Mouse (Mus musculus) thymus, adult 2 months (tissue): ENCODE results near the gene Ubr1. TPM values are rescaled to one million over a fixed set of nuclear protein-coding genes. Genes with fewer than 3 reads are reported as not detected.

Experiments
- DNase-seq: peaks from one replicate; pipeline ENCODE4 v3.0.0; 2021
- H3K27ac ChIP-seq: fragments of 200-500 bp; 2 replicates; pipeline ENCODE4 v1.5.1; 2012; ENCODE audit warnings: low read length, control low read depth; ENCODE audit not compliant: control insufficient read depth, insufficient read depth
- H3K27me3 ChIP-seq: fragments of 200-500 bp; 2 replicates; pipeline ENCODE4 v1.6.1; 2012; ENCODE audit warnings: mild to moderate bottlenecking, low read length, moderate library complexity, mixed read lengths; ENCODE audit not compliant: control insufficient read depth, insufficient read depth
- H3K36me3 ChIP-seq: fragments of 200-500 bp; 2 replicates; pipeline ENCODE4 v1.6.1; 2012; ENCODE audit warnings: mild to moderate bottlenecking, low read length, moderate library complexity; ENCODE audit not compliant: control insufficient read depth, insufficient read depth
- H3K4me1 ChIP-seq: fragments of 200-500 bp; replicated peaks from 2 replicates; pipeline ENCODE4 v1.6.1; 2012; ENCODE audit warnings: low read length; ENCODE audit not compliant: control insufficient read depth, insufficient read depth
- H3K4me3 ChIP-seq: fragments of 200-500 bp; 2 replicates; pipeline ENCODE4 v1.5.1; 2012; ENCODE audit warnings: mild to moderate bottlenecking, low read length, control low read depth, moderate library complexity; ENCODE audit not compliant: control insufficient read depth, insufficient read depth
- CTCF ChIP-seq: fragments of 200-500 bp; IDR thresholded peaks from 2 replicates; pipeline ENCODE4 v1.5.1; 2012; ENCODE audit warnings: mild to moderate bottlenecking, control low read depth, low read length, moderate library complexity, borderline replicate concordance; ENCODE audit not compliant: control insufficient read depth, poor library complexity, insufficient read depth; ENCODE audit errors: extremely low read depth
- POLR2A ChIP-seq: fragments of 200-500 bp; IDR thresholded peaks from 2 replicates; pipeline ENCODE4 v1.6.1; 2012; ENCODE audit warnings: mild to moderate bottlenecking, low read length, control low read depth, moderate library complexity; ENCODE audit not compliant: control insufficient read depth, poor library complexity, insufficient read depth; ENCODE audit errors: extremely low read depth
- WGBS: fragments of 180-500 bp; shearing (Covaris S2); methylation state at CpG from one replicate; pipeline ENCODE4 v1.1.7; 2018; 5-methylcytosine and 5-hydroxymethylcytosine counted together
- polyA plus RNA-seq: library from polyadenylated mRNA; depleted of rRNA; stranded (reverse); fragments of >200 nt; gene quantifications from 2 replicates; pipeline ENCODE4 v1.2.3, GENCODE M21; 2012

The Ubr1 gene
- polyA plus RNA-seq, 1 experiment: 60.3 TPM

DNA sequence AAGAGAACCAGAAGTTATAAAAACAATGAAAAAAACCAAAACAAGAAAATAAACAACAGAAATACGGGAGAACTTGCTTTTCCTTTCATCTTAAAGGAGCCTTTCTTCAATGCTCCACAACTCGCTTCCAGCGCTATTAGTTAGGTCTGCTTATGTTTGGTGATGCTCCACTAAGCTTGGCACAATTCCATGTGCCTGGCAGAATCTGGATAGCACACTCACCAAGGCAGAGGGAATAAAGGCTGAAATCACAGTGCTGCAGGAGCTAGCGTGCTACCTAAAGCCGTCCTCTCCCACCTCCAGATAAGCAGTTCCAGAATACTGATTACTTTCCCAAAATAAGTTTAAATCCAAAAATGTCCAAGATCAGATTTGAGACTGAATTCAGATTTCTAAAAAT is 19.3 kb downstream of the Ubr1 start:
- no peak overlapping the region for H3K27ac ChIP-seq
- no peak for DNase-seq
- H3K27me3 ChIP-seq: no peaks in the 10 kb centered on the region
- TF ChIP-seq CTCF (no peak), POLR2A (no peak)
- WGBS: 97% methylated on average over 5 of the region's 5 CpGs
- peaks cover 58% of the 10 kb centered on the region for H3K36me3 ChIP-seq
- H3K4me3 ChIP-seq: no peak overlapping the region
- no peaks in the 10 kb centered on the region for H3K4me1 ChIP-seq

DNA sequence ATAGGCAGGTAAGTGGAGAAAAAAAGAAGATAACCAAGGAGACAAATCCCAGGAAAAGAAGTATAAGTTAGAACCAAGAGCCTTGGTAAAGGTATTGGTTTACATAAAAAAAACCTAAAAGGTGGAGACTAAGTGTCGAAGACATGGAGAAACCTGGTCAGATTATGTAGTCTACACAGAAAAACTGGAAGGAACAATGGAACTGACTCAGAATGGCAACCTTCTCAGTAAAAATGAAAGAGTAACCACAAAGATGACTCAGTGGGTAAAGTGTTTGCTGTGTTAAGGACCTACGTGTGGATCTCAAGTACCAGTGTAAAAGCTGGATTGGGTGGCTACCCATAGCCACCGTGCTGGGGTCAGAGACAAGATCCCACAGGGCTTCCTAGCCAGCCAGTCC is 37.5 kb downstream of the Ubr1 start:
- TF ChIP-seq CTCF: no peak
- no peak for TF ChIP-seq POLR2A
- Histone ChIP-seq H3K27me3 (no peaks in the 10 kb centered on the region), H3K36me3 (peaks cover 58% of the 10 kb centered on the region), H3K27ac (no peak overlapping the region), H3K4me3 (no peak overlapping the region), H3K4me1 (no peaks in the 10 kb centered on the region)
- WGBS: 97% methylated on average over 3 of the region's 3 CpGs
- DNase-seq: no peak

DNA sequence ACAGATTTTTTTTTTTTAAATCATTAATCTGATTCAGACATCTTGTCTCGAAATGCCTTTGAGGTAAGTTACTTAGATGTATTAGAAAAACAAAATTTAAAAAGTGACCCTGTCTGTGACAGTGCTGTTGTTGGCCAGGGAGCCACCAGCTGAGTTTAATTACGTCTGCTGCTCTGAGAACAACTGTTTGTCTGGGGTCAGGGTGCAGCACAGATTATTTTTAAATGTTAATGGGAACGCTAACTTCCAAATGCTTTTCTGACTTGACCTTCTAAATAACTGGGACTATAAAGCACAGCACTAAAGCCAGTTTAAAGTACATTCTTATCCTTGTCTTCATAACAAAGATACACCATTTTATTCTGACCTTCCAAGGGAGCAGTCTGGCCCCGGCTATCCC is 61.0 kb downstream of the Ubr1 start:
- TF ChIP-seq CTCF (no peak), POLR2A (no peak)
- no peak overlapping the region for H3K27ac ChIP-seq
- H3K36me3 ChIP-seq: peaks cover 46% of the 10 kb centered on the region
- H3K27me3 ChIP-seq: no peaks in the 10 kb centered on the region
- DNase-seq: no peak
- H3K4me1 ChIP-seq: no peaks in the 10 kb centered on the region
- WGBS: 97% methylated on average over 4 of the region's 4 CpGs
- no peak overlapping the region for H3K4me3 ChIP-seq

DNA sequence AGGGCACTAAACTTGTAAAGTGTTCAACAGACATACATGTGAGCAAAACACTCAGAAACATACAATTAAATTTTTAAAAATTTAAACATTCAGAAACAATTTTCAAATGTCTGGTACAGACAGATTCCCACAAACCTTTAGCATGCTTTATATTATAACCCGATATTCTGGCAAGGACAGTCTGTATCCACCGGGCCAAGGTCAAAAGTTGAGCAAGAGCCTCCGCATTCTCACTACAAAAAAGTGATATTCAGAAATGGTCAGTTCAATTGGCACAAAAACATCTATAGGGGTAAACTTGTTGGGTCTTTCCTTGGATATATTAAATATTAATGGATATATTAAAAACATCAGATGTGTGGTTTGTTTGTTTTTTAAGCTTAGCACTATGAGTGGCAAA is 74.2 kb downstream of the Ubr1 start:
- Histone ChIP-seq H3K4me3 (no peak overlapping the region), H3K4me1 (no peaks in the 10 kb centered on the region), H3K27ac (no peak overlapping the region), H3K36me3 (peaks cover 68% of the 10 kb centered on the region), H3K27me3 (no peaks in the 10 kb centered on the region)
- DNase-seq: no peak
- 98% methylated on average over 3 of the region's 3 CpGs for WGBS
- TF ChIP-seq CTCF: no peak
- no peak for TF ChIP-seq POLR2A

DNA sequence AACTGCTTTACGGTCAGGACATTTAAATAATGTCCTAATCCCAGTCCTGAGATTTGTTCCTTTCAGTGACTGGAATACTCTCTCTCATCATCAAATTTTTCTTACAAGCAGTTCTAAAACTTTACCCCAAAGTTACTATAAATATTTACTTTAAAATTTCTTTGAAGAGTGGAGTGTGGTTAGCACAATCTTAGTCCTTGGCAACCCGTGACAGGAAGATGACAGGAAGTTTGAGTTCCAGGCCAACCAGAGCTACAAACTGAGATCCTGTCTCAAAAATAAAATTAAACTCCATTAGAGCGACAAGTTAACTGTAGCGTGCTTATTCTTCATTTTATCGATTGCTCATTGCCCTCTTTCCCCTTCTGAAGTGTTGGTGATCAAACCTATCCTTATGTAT is 82.9 kb downstream of the Ubr1 start:
- no peak overlapping the region for H3K27ac ChIP-seq
- no peak overlapping the region for H3K4me3 ChIP-seq
- TF ChIP-seq CTCF: no peak
- TF ChIP-seq POLR2A: no peak
- no peaks in the 10 kb centered on the region for H3K27me3 ChIP-seq
- no peak for DNase-seq
- peaks cover 27% of the 10 kb centered on the region for H3K36me3 ChIP-seq
- 43% methylated on average over 5 of the region's 5 CpGs for WGBS
- H3K4me1 ChIP-seq: no peaks in the 10 kb centered on the region

DNA sequence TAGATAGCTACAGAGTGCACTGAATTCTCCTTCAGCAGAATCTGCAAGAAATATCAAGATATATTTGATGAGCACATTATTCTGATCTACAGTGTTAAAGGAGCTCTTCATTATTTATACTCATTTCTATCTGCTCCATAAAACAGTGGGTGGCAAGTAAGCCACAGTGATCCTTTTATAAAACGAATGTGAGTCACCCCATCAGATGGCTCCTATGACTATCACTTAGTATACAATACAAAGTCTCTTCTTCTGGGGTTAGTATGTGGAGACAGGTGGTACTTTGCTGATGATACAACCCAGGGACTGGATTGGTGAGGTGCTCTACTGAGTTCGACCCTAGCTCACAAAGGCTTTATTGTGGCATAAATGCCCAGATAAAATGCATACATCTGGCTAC is 97.3 kb downstream of the Ubr1 start:
- TF ChIP-seq CTCF (no peak), POLR2A (no peak)
- Histone ChIP-seq H3K4me1 (no peaks in the 10 kb centered on the region), H3K27me3 (no peaks in the 10 kb centered on the region), H3K4me3 (no peak overlapping the region), H3K36me3 (peaks cover 52% of the 10 kb centered on the region), H3K27ac (no peak overlapping the region)
- 93% methylated on average over 2 of the region's 2 CpGs for WGBS
- DNase-seq: no peak
